Mouse (Mus musculus) liver, embryonic 11.5 days (tissue): ENCODE measurements around the gene Elac2. TPM values are rescaled to one million over a fixed set of nuclear protein-coding genes. Genes with fewer than 3 reads are reported as not detected.

Experiments
- ATAC-seq: fragments of 200-750 bp; cut with Nextera tagmentation; replicated peaks from 2 replicates; pipeline ENCODE4 v1.8.0; 2017; ENCODE audit warnings: moderate number of reproducible peaks, mild to moderate bottlenecking, moderate TSS enrichment, moderate library complexity; ENCODE audit not compliant: low FRiP score
- DNase-seq: peaks from one replicate; pipeline ENCODE4 v3.0.0-alpha.2; 2017; ENCODE audit warnings: low spot score
- H3K27ac ChIP-seq: fragments of 300-500 bp; sonication (generic); 2 replicates; pipeline ENCODE4 v1.5.1; 2014; ENCODE audit warnings: mild to moderate bottlenecking, low read depth, low read length, control low read depth
- H3K27me3 ChIP-seq: fragments of 300-500 bp; sonication (generic); replicated peaks from 2 replicates; pipeline ENCODE4 v1.6.1; 2014; ENCODE audit warnings: low read length, mixed read lengths; ENCODE audit not compliant: control insufficient read depth, insufficient read depth
- H3K36me3 ChIP-seq: fragments of 300-500 bp; sonication (generic); 2 replicates; pipeline ENCODE4 v1.6.1; 2014; ENCODE audit warnings: mild to moderate bottlenecking, low read length, moderate library complexity, mixed read lengths; ENCODE audit not compliant: control insufficient read depth, insufficient read depth
- H3K4me1 ChIP-seq: fragments of 300-500 bp; sonication (generic); replicated peaks from 2 replicates; pipeline ENCODE4 v1.6.1; 2014; ENCODE audit warnings: low read length, mixed read lengths; ENCODE audit not compliant: control insufficient read depth, insufficient read depth
- H3K4me2 ChIP-seq: fragments of 300-500 bp; sonication (generic); 2 replicates; pipeline ENCODE4 v1.6.1; 2014; ENCODE audit warnings: mild to moderate bottlenecking, control low read depth, moderate library complexity
- H3K4me3 ChIP-seq: fragments of 300-500 bp; sonication (generic); 2 replicates; pipeline ENCODE4 v1.5.1; 2014; ENCODE audit warnings: low read depth, low read length, control low read depth
- H3K9ac ChIP-seq: fragments of 300-500 bp; sonication (generic); 2 replicates; pipeline ENCODE4 v1.6.1; 2014; ENCODE audit warnings: low read depth, low read length, control low read depth
- H3K9me3 ChIP-seq: fragments of 300-500 bp; sonication (generic); 2 replicates; pipeline ENCODE4 v1.6.1; 2016; ENCODE audit warnings: low read length, inconsistent platforms, mixed read lengths; ENCODE audit not compliant: control insufficient read depth
- WGBS: fragments of 180-500 bp; shearing (Covaris S2); extraction: QIAGEN DNeasy Blood & Tissue Kit; methylation state at CpG from one replicate; pipeline ENCODE4 v1.1.7; 2014; 5-methylcytosine and 5-hydroxymethylcytosine counted together
- polyA plus RNA-seq: library from polyadenylated mRNA; unstranded; fragments of >200 nt; fragmentation: Nextera tagmentation; extraction: Ambion mirVana; gene quantifications from 2 replicates; pipeline ENCODE4 v1.2.1, GENCODE M21; 2014

Elac2 gene
- polyA plus RNA-seq, 1 experiment from 2014 or later, result 47.3 TPM

DNA sequence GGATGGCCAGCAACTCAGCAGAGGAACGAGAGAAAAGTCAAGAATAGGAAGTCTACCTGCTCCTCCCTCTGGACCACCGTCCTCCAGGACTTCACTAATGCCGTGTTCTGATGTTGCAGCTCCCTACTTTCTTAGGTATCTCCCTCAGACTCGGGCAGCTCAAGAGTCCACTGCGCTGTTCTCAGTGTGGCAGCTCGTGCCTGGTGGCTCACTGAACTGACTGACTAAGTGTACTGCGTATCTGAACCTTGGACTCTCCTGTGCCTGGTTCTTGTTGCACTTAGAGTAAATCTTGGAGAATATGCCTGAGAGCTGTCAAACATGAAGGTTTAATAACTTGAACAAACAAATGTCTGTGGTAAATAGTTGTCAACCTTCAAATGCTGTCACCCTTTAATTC, 53.4 kb downstream of the Elac2 start:
- ATAC-seq (no peak), DNase-seq (no peak)
- Histone ChIP-seq H3K4me1 (no peaks in the 10 kb centered on the region), H3K4me2 (no peak overlapping the region), H3K27ac (no peak overlapping the region), H3K4me3 (no peak overlapping the region), H3K9me3 (no peaks in the 10 kb centered on the region), H3K27me3 (no peaks in the 10 kb centered on the region), H3K9ac (no peak overlapping the region), H3K36me3 (no peaks in the 10 kb centered on the region)
- WGBS, result 87% methylated on average over 7 of the region's 7 CpGs

DNA sequence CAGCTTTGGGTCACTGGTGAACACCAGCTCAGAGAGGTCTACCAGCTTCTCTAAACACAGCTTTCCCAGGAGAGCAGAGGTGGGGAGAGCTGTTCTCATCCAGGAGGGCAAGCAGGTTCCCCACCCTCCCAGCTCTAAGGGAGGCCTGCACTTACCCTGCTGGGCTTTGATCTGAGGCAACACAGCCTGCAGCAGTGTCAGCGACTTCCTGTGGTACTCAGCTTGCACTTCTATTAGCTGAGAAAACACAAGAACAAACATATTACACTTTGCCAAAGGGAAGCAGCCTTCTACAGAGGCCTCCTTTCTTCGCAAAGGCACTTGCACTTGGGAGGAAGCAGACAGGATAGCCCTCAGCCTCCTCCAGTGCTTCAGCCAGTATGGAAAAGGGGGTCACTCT, 60.2 kb downstream of the Elac2 start:
- no peaks in the 10 kb centered on the region for H3K36me3 ChIP-seq
- DNase-seq (no peak), ATAC-seq (no peak)
- no peaks in the 10 kb centered on the region for H3K4me1 ChIP-seq
- 51% methylated on average over 2 of the region's 2 CpGs for WGBS
- no peaks in the 10 kb centered on the region for H3K9me3 ChIP-seq
- no peak overlapping the region for H3K4me3 ChIP-seq
- H3K9ac ChIP-seq, result no peak overlapping the region
- no peaks in the 10 kb centered on the region for H3K27me3 ChIP-seq
- no peak overlapping the region for H3K27ac ChIP-seq
- H3K4me2 ChIP-seq, result no peak overlapping the region

DNA sequence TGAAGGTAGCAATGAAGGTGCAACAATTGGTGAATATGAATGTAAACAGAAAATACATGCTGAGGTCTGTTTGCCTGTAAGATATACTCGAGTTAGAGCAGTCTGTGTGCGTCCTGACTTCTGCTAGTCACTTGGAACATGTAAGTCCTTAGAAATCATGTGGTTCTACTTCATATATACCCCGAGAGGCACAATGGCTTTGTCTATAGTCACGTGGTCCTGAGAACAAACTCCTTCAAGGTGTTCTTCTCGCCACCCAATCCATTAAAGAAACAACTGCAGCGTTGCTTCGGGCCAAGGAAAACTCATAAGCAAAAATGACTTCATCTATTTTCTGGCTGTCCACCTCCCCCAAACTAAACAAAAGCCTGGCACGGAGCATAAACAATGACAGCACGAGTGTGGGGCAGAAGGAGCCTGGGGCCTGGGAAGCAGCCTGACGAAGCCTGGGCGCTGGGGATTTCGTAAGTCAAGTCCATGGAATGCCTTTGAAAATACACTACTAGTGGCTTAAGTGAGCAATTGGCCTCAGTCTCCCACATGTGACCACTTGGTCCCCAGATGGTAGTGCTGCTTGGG, 60.8 kb downstream of the Elac2 start:
- DNase-seq (no peak), ATAC-seq (no peak)

GRCm38 (mm10) chr11:65040556-65040955, 61.7 kb downstream of the Elac2 start:
- no peaks in the 10 kb centered on the region for H3K9me3 ChIP-seq
- no peak for DNase-seq
- no peak overlapping the region for H3K4me2 ChIP-seq
- no peak overlapping the region for H3K4me3 ChIP-seq
- no peaks in the 10 kb centered on the region for H3K36me3 ChIP-seq
- H3K27me3 ChIP-seq, result no peaks in the 10 kb centered on the region
- no peak overlapping the region for H3K9ac ChIP-seq
- no peak overlapping the region for H3K27ac ChIP-seq
- H3K4me1 ChIP-seq, result no peaks in the 10 kb centered on the region
- 81% methylated on average over 6 of the region's 6 CpGs for WGBS
- ATAC-seq, result no peak

More for the DNA sequence above, 60.8 kb downstream of the Elac2 start:
- no peak overlapping the region for H3K9ac ChIP-seq
- no peaks in the 10 kb centered on the region for H3K4me1 ChIP-seq
- H3K36me3 ChIP-seq, result no peaks in the 10 kb centered on the region
- H3K4me3 ChIP-seq, result no peak overlapping the region
- H3K9me3 ChIP-seq, result no peaks in the 10 kb centered on the region
- H3K27ac ChIP-seq, result no peak overlapping the region
- no peak overlapping the region for H3K4me2 ChIP-seq
- WGBS, result 72% methylated on average over 12 of the region's 12 CpGs
- no peaks in the 10 kb centered on the region for H3K27me3 ChIP-seq

GRCm38 (mm10) chr11:65049090-65049489, 70.3 kb downstream of the Elac2 start:
- whole genome bisulfite sequencing, result 93% methylated on average over 7 of the region's 7 CpGs

GRCm38 (mm10) chr11:65050819-65051218, 72.0 kb downstream of the Elac2 start:
- no peak overlapping the region for H3K9ac ChIP-seq
- ATAC-seq (no peak), DNase-seq (no peak)
- no peak overlapping the region for H3K27ac ChIP-seq
- no peaks in the 10 kb centered on the region for H3K4me1 ChIP-seq
- H3K27me3 ChIP-seq, result no peaks in the 10 kb centered on the region
- 89% methylated on average over 5 of the region's 5 CpGs for WGBS
- no peaks in the 10 kb centered on the region for H3K9me3 ChIP-seq
- H3K4me2 ChIP-seq, result no peak overlapping the region
- no peaks in the 10 kb centered on the region for H3K36me3 ChIP-seq
- H3K4me3 ChIP-seq, result no peak overlapping the region

More at GRCm38 (mm10) chr11:65049090-65049489, 70.3 kb downstream of the Elac2 start:
- Histone ChIP-seq H3K4me2 (no peak overlapping the region), H3K9me3 (no peaks in the 10 kb centered on the region), H3K9ac (no peak overlapping the region), H3K27me3 (no peaks in the 10 kb centered on the region), H3K4me1 (no peaks in the 10 kb centered on the region), H3K36me3 (no peaks in the 10 kb centered on the region), H3K4me3 (no peak overlapping the region), H3K27ac (no peak overlapping the region)
- DNase-seq (no peak), ATAC-seq (no peak)

Other genes with a start within 250 kb of the Elac2 start
- not detected in 2 replicates for gene 1700086D15Rik, start 180.9 kb downstream of the Elac2 start, polyA plus RNA-seq
- 1.6 and 2.1 TPM in 2 replicates for gene Arhgap44, start 183.9 kb downstream of the Elac2 start, polyA plus RNA-seq